Mouse (Mus musculus) erythroblast, embryonic 14.5 days (primary cell): ENCODE results near the gene Ccdc155.

ENCODE experiments used
- GATA1 ChIP-seq: IDR thresholded peaks from 2 replicates; pipeline ENCODE4 v1.6.1; 2012; ENCODE audit warnings: low read length, inconsistent platforms, mixed read lengths
- TAL1 ChIP-seq: IDR thresholded peaks from 3 replicates; pipeline ENCODE4 v1.6.1; 2012; ENCODE audit warnings: low read length, inconsistent platforms, mixed read lengths

- TF ChIP-seq GATA1 (no peak), TAL1 (no peak)
Measured at GRCm38 (mm10) chr7:45169495-45169894, 35.2 kb downstream of the Ccdc155 start.
